Mouse (Mus musculus) heart, postnatal 25 days (tissue): ENCODE results near the gene Gm128. TPM values are rescaled to one million over a fixed set of nuclear protein-coding genes. Genes with fewer than 3 reads are reported as not detected.

Experiments used
- DNase-seq: peaks from one replicate; pipeline ENCODE4 v3.0.0; 2022; ENCODE audit warnings: low spot score
- intact Hi-C: fragments of 180-260 bp; cut with DNase I; formaldehyde crosslinking; loops from one replicate; pipeline ENCODE4 v1.15.1; 2025
- total RNA-seq, 2 experiments: library from RNA; stranded (reverse); gene quantifications; 2 replicates each; pipeline ENCODE4 v1.2.3; 2021

Gene Gm128
- not detected for total RNA-seq

- DNase-seq, result no peak
- intact Hi-C loops, result no loop called here
Observed at GRCm38 (mm10) chr3:95241498-95241897, at the start of gene Gm128. Gene Gm128, minus strand, starts transcription at chr3:95241598.

DNA sequence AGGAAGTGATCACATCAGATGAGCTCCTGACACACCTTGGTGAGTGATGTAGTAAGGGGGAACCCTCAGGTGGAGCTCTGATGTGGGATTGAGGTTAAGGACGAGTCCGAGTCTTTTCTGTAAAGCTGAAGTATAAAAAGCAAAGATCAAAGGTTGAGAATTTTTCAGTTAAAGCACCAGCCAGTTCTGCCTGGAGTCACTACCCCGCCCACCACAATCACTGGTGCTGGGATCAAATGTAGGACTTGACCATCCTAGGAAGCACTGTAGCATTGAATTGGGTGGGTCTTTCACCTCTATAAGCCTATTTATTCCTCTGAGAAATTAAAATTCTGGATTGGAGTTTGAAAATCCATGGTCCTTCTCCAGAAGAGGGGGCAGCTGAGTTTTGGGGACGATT, 49.6 kb upstream of the Gm128 start:
- intact Hi-C loops, result no loop called here
- DNase-seq, result no peak

- intact Hi-C loops, result no loop called here
- DNase-seq, result no peak
Observed at GRCm38 (mm10) chr3:95290156-95290555, 48.8 kb upstream of the Gm128 start.

DNA sequence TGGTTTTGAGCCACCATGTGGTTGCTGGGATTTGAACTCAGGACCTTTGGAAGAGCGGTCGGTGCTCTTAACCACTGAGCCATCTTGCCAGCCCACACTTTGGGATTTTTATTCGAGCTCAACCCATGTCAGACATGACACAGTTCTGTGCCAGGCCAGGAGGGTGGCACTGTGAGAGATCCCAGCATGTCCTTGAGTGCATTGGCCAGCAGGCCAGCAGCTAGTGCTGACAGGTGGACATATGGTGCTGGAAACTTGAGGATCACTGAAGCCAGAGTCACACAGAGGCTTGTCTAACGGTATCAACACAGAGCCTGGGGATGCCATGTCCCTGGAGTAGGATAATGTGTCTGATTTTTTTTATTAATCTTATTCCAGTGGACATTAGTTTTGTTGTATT, 48.0 kb upstream of the Gm128 start:
- intact Hi-C loops, result no loop called here
- no peak for DNase-seq

GRCm38 (mm10) chr3:95287541-95287940, 46.1 kb upstream of the Gm128 start:
- DNase-seq, result no peak

GRCm38 (mm10) chr3:95286510-95286909, 45.1 kb upstream of the Gm128 start:
- DNase-seq, result peak; percentile 4
- intact Hi-C loops, result no loop called here

More at GRCm38 (mm10) chr3:95287541-95287940, 46.1 kb upstream of the Gm128 start:
- intact Hi-C loops, result no loop called here

DNA sequence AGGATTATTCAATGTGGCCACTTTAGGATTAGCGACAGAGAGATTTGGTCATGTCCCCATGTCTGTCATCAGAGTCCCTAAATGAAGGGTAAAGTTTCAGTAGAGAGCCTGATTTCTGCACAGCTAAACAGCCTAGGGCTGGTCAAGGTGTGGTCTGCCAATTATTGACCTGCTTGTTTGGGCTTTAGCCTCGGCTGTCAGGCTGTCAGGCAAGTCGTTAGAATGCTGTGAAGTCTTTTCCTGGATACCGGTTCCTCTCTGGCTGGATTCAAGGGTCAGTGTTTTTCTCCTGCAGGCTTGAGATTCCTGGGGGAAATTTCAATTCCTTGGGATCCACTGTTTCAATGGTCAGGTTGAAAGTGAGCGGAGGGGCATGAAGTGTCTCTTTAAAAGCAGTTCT, 44.6 kb upstream of the Gm128 start:
- intact Hi-C loops, result no loop called here
- DNase-seq, result no peak

DNA sequence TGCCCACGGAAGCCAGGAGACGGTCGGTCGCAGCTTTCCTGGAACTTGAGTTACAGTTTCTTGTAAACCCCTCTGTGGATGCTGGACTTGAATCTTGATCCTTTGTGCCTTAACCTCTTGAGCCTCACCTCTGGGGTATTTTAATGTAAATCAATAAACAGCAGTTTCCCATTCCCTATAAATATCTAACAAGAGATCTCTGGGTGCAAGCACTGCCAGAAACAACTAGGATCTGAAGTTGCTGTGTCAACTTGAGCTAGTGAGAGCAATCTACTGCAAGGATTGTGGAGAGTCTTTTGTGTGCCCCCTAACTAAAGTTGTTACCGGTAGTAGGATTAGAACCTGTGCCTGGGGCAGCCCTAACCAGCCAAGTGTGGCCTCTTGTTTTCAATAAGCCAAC, 44.0 kb upstream of the Gm128 start:
- no peak for DNase-seq
- intact Hi-C loops, result no loop called here

- intact Hi-C loops, result no loop called here
- DNase-seq, result no peak
Observed at GRCm38 (mm10) chr3:95284501-95285281, 43.3 kb upstream of the Gm128 start.

- intact Hi-C loops, result no loop called here
- no peak for DNase-seq
Observed at GRCm38 (mm10) chr3:95284062-95284461, 42.7 kb upstream of the Gm128 start.

DNA sequence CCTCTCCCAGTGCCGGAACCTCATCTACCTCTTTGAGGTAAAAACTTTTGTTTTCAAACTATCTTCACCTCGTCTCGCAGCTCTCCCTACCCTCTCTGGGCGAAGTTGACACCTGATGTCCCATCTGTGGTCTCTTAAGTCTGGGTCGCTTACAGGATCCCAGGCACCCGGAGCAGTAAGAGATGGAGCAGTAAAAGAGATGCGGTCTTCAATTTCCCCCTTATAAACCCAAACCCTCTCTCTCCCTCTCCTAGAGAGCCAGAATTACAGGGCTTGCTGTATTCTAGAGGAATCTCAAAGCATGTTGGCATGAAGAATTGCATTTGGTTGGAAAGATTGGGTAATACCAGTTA, 42.2 kb upstream of the Gm128 start:
- DNase-seq, result no peak
- intact Hi-C loops, result loop anchor here (2.0 kb wide), 1 partner anchor 31 kb away; the partner anchor contains the start of gene Cers2

- DNase-seq, result peak; percentile 76
- intact Hi-C loops, result loop anchor here (2.0 kb wide), 1 partner anchor 32 kb away; the partner anchor contains the start of gene Cers2
Observed at GRCm38 (mm10) chr3:95282865-95283588, 41.6 kb upstream of the Gm128 start.

GRCm38 (mm10) chr3:95282381-95282864, 41.0 kb upstream of the Gm128 start:
- DNase-seq, result peak; percentile 4
- intact Hi-C loops, result loop anchor here (2.0 kb wide), 1 partner anchor 32 kb away; the partner anchor contains the start of gene Cers2

DNA sequence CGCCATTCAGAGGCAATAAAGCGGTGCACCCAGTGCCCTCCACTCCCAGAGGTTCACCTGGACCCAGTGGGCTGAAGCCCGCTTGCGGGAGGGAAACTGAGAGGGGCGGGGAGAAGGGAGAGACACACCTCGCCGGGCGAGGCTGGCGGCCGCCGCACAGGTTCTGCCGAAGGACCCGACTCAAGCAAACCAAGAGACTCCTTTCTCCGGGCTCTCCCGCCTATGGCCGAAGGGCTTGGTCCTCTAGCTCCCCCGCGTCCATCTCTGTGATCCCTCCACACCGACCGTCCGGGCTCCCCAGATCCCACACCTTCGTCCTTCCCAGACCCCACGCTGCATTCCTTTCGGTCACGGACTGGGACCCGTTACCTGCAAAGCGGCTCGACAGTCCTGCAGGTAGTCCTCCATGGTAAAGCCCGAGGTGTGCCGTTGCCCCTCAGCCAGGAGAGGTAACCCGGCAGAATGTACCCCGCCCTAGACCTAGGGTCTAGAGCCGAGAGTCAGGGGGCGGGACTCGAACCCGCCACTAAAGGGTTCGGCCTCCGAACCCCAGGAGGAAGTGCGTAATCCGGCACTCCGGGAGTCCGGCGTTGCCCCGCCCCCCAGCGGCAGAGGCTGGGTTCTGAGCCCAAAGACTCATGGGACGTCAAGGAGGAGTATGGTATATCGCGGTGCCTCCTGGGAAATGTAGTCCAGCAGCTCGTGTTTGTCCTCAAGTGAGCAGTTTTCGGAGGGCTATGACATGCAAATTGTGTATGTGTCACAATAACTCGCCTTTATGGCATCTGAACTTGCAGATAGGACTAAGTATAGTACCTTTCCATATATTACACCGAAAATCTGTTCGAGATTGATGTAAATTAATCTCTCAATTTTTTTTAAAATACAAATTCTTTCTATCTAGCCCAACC, 40.1 kb upstream of the Gm128 start, which contains the start of the genes Mindy1 and Prune1:
TSS of gene Mindy1 (plus strand) at position 130 of the 911 bp plus-strand sequence.
TSS of gene Prune1 (minus strand) at position 861 of the 911 bp plus-strand sequence.
- intact Hi-C loops, result loop anchor here (2.0 kb wide), 2 partner anchors 33 to 65 kb away; partner anchors contain the start of genes Cers2 and Gabpb2

DNA sequence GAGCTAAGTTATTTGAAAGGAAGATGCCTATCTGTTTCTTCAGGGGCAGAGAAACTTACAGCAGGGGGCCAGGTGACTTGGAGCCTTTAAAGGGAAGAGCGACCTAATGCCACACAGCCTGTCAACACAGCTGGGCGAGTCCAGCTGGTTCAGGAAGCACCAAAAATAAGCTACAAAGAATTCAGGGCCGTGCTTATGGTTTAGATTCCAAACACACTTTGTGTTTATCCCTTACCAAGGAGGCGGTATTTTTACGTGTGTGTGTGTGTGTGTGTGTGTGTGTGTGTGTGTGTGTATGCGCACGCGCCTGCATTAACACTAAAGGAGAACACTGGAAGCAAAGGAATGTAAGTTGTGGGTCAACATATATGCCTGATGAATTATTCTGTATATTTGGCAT, 39.3 kb upstream of the Gm128 start:
- intact Hi-C loops, result loop anchor here (2.0 kb wide), 1 partner anchor 64 kb away; the partner anchor contains the start of gene Gabpb2
- no peak for DNase-seq

More for the DNA sequence above, 40.1 kb upstream of the Gm128 start, which contains the start of the genes Mindy1 and Prune1:
- DNase-seq, result peak; percentile 96

DNA sequence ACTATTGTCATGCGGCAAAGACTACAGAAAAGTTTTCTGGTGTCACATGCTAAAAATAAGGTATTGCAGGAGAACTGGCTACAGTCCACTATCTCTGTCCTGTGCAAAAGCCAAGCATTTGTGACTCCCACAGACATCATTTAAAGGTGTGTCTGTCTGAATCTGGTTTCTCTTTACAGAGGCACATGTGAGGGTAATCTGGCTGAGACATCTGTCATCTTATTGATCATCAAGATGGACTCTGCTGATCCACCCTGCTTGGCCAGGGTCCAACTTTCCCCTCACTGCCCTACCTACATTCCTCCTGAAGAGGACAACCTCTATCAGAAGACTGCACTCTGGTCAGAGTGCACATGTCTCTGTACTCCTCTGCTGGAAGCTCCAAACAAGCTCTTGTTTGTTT, 35.8 kb upstream of the Gm128 start:
- no peak for DNase-seq
- intact Hi-C loops, result no loop called here

DNA sequence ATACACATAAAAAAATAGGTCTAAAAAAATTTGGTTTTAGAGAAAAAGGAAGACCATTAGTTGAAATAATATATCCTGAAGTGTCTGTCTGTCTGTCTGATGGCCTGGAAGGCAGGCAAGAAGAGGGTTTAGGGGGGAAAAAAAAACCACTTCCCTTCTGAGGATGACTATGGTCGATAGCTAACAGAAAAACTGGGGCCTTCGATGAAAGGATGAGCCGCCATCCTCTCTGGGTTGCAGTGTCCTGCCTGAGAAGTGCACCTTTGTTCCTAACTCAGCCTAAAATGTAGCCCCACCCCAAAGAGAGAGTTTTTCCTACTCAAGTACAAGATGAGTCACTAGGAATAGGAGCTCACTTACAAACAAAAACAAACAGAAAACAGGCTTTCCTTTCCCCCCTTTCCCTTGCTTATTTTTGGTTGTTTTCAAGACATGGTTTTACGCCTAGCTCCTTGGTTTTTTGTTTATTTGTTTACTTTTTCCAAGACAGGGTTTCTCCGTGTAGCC, 35.1 kb upstream of the Gm128 start:
- intact Hi-C loops, result no loop called here
- no peak for DNase-seq

- DNase-seq, result no peak
- intact Hi-C loops, result no loop called here
Observed at GRCm38 (mm10) chr3:95275161-95275560, 33.8 kb upstream of the Gm128 start.

GRCm38 (mm10) chr3:95274453-95274852, 33.1 kb upstream of the Gm128 start:
- no peak for DNase-seq
- intact Hi-C loops, result no loop called here
